Mouse (Mus musculus) monocyte, adult 5-6 weeks (primary cell): ENCODE data around the gene Dgke. TPM values are rescaled to one million over a fixed set of nuclear protein-coding genes. Genes with fewer than 3 reads are reported as not detected.

Source experiments
- ATAC-seq: fragments of 153-309, 156-312 bp; replicated peaks from 2 replicates; pipeline ENCODE4 v1.8.0; 2017; ENCODE audit warnings: mild to moderate bottlenecking; ENCODE audit not compliant: low TSS enrichment, insufficient number of reproducible peaks, severe bottlenecking, poor library complexity, low FRiP score
- total RNA-seq: library from RNA; stranded (forward); fragments of 200-1000, 200-491, 200-594 nt; gene quantifications from 3 replicates; pipeline ENCODE4 v1.2.3, GENCODE M21; 2017

The Dgke gene
- total RNA-seq, 1 experiment from 2014 or later = 4.6 TPM

- no peak for ATAC-seq
Observed at GRCm38 (mm10) chr11:88994492-88994891, 72.2 kb downstream of the Dgke start.

GRCm38 (mm10) chr11:88993625-88994024 lies 73.0 kb downstream of the Dgke start:
- peak; percentile 87 for ATAC-seq

GRCm38 (mm10) chr11:88993186-88993585 lies 73.5 kb downstream of the Dgke start:
- ATAC-seq = no peak

- peak; percentile 68; the same call in 1 of the 2 replicates for ATAC-seq
Observed at GRCm38 (mm10) chr11:88989530-88989929, 77.1 kb downstream of the Dgke start.

- ATAC-seq = no peak
Observed at GRCm38 (mm10) chr11:88988956-88989355, 77.7 kb downstream of the Dgke start.

- no peak for ATAC-seq
Observed at GRCm38 (mm10) chr11:88986616-88987015, 80.0 kb downstream of the Dgke start.

Other genes starting within 250 kb of the Dgke start
- 0.38 to 2.7 TPM (median 1.2 TPM) in 3 replicates for gene Akap1, start 202.3 kb downstream of the Dgke start, total RNA-seq
- gene Scpep1, start 111.4 kb downstream of the Dgke start, total RNA-seq = 36.8 to 48.1 TPM (median 46.4 TPM) in 3 replicates
- not detected in 3 replicates for gene Elobl, start 99.9 kb downstream of the Dgke start, total RNA-seq
- 3.2 to 10.6 TPM (median 7.6 TPM) in 3 replicates for gene Coil, start 96.6 kb downstream of the Dgke start, total RNA-seq
- 49.5 to 82.1 TPM (median 73.1 TPM) in 3 replicates for gene Trim25, start 67.5 kb downstream of the Dgke start, total RNA-seq
- not detected in 3 replicates for gene Gm525, start 7.0 kb upstream of the Dgke start, total RNA-seq
- gene Nog, start 235.5 kb upstream of the Dgke start, total RNA-seq = not detected in 3 replicates